Mouse (Mus musculus) brain, embryonic 14.5 days (tissue): Measurements from ENCODE around the gene Pgbd5. TPM values are rescaled to one million over a fixed set of nuclear protein-coding genes. Genes with fewer than 3 reads are reported as not detected.
A peak's percentile ranks its signal among the peaks of the same experiment; 100 is the strongest.

Experiments
- DNase-seq: peaks from one replicate; pipeline ENCODE4 v3.0.0-alpha.2; 2011; ENCODE audit warnings: low read depth
- CTCF ChIP-seq: fragments of 200-500 bp; IDR thresholded peaks from 2 replicates; pipeline ENCODE4 v1.5.1; 2012; ENCODE audit warnings: inconsistent platforms, mild to moderate bottlenecking, moderate library complexity, borderline replicate concordance; ENCODE audit not compliant: insufficient read depth, insufficient read length; ENCODE audit errors: extremely low read depth
- POLR2A ChIP-seq: fragments of 200-500 bp; IDR thresholded peaks from 2 replicates; pipeline ENCODE4 v1.6.1; 2012; ENCODE audit warnings: mild to moderate bottlenecking, inconsistent platforms, borderline replicate concordance; ENCODE audit not compliant: poor library complexity, insufficient read depth, insufficient read length, severe bottlenecking; ENCODE audit errors: extremely low read depth
- polyA plus RNA-seq: library from polyadenylated mRNA; depleted of rRNA; stranded (reverse); fragments of >200 nt; gene quantifications from 2 replicates; pipeline ENCODE4 v1.2.3, GENCODE M21; 2012

Gene Pgbd5
- polyA plus RNA-seq, 1 experiment, result 33.4 TPM

- DNase-seq, result no peak
- no peak for TF ChIP-seq POLR2A
- TF ChIP-seq CTCF, result no peak
These were observed 64.3 kb downstream of the Pgbd5 start for GRCm38 (mm10) chr8:124375168-124375567.

- no peak for TF ChIP-seq POLR2A
- TF ChIP-seq CTCF, result no peak
- no peak for DNase-seq
These were observed 65.7 kb downstream of the Pgbd5 start for GRCm38 (mm10) chr8:124373753-124374152.

- no peak for DNase-seq
- TF ChIP-seq POLR2A (no peak), CTCF (no peak)
These were observed 67.9 kb downstream of the Pgbd5 start for GRCm38 (mm10) chr8:124371410-124372123.

GRCm38 (mm10) chr8:124370422-124371183 lies 68.9 kb downstream of the Pgbd5 start:
- no peak for TF ChIP-seq POLR2A
- TF ChIP-seq CTCF, result no peak
- DNase-seq, result no peak

GRCm38 (mm10) chr8:124368213-124368612 lies 71.2 kb downstream of the Pgbd5 start:
- peak; percentile 79 for DNase-seq
- peak; percentile 94 for TF ChIP-seq CTCF
- TF ChIP-seq POLR2A, result no peak

GRCm38 (mm10) chr8:124363337-124363736 lies 76.1 kb downstream of the Pgbd5 start:
- TF ChIP-seq POLR2A, result no peak
- TF ChIP-seq CTCF, result no peak
- DNase-seq, result no peak

GRCm38 (mm10) chr8:124362589-124362988 lies 76.9 kb downstream of the Pgbd5 start:
- no peak for TF ChIP-seq CTCF
- TF ChIP-seq POLR2A, result no peak
- no peak for DNase-seq

DNA sequence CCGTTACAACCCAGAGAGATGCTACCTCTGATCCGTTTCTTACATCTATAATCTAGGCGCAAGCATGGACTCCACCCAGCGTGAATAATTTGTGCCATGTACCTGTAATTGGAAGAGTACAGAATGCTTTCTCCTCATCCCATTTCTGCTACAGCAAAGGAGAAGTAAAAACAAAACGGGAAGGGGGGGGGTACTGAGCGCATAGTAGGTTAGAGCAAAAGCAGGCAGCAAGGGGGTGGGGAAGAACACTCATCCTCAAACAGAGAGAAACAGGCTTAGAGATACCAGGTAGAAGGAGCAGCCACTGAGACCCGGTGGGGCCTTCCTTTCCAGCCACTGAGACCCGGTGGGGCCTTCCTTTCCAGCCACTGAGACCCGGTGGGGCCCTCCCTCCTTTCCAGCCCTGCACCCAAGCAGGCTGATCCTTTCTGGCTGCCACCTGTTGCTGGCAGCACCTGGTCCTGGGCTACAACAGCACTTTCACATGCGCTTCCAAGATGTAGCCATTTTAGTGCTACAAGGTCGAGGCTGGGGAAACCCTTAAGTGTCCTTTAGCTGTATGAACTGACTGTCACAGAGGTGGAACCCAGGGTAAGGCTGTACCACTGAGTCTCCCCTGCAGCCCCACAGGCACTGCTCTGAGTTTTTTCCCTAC lies 77.6 kb downstream of the Pgbd5 start:
- TF ChIP-seq POLR2A (no peak), CTCF (no peak)
- no peak for DNase-seq

DNA sequence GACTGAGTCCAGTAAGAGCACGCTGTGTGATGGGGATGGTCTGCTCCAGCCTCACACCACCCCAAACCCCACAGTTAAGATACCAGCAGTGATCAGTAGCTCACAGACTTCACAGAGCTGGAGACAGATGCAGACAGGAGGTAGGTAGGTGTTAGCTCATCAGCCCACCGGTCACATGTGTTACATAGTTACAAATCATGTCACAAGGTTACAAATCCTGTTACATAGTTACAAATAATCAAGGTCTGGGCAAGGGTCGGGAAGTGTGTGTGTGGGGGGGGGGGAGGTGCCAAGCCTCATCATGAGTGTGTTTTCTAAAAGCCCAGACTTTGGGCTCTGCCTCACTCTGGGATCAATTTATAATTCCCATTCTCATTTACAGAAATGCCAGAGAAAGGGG lies 78.5 kb downstream of the Pgbd5 start:
- TF ChIP-seq POLR2A (no peak), CTCF (no peak)
- no peak for DNase-seq

- no peak for DNase-seq
These were observed 87.8 kb downstream of the Pgbd5 start for GRCm38 (mm10) chr8:124351636-124352035.

DNA sequence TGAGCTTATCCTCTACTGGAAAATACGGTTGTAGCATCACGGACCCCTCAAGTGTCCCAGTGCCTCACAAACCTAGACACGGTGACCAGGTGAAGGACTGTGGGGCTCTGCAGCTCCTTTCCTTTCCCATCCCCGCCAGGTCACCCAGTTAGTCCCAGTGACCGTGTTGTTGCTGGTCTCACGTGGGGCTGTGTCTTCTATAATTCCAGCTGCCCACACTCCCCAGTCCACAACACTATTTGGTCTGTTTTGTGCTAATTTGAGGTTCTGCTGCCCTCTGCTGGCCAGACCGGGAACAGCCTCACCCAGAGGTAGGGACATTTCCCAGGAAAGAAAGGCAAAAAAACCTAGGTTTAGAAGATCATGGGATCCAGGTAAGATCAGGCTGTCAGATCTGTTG lies 89.8 kb downstream of the Pgbd5 start:
- peak; percentile 95 for TF ChIP-seq CTCF
- TF ChIP-seq POLR2A, result no peak
- peak; percentile 76 for DNase-seq

More at GRCm38 (mm10) chr8:124351636-124352035, 87.8 kb downstream of the Pgbd5 start:
- TF ChIP-seq CTCF, result peak; percentile 32; the same call in 1 of the 2 replicates
- TF ChIP-seq POLR2A, result no peak

- no peak for TF ChIP-seq POLR2A
- no peak for TF ChIP-seq CTCF
- DNase-seq, result no peak
These were observed 91.4 kb downstream of the Pgbd5 start for GRCm38 (mm10) chr8:124348087-124348486.
